ENCODE assay signal across 13 mouse cellular contexts in the genomic region with DNA sequence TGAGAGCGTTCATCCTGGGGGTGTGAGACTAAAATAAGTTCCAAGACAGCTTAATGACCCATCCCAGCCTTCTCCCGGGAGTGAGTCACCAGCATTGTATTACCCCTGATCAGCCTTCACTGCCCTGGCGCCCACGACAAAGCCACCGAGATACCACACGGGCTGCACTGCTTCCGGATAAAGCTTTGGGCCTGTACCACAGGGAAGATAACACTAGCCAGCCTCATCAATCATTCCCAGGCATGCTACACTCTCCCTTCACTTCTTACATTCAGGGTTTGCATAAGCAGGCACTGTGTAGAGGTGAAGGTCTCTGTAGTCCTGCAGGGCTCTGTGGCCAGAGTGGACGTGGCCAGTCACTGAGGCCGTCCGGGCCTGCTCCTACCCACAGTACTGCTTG. TPM values are rescaled to one million over a fixed set of nuclear protein-coding genes. Genes with fewer than 3 reads are reported as not detected.
DNase-seq lines count a peak whose midpoint lies in the region; ATAC-seq and TF ChIP-seq lines count a peak whose summit lies in the region.
"Had no signal": no experiment of that assay in that cellular context is flagged by ENCODE, and none has a peak within 500 bp of the region (broad histone marks: within the 10 kb centered on the region; RNA-seq: fewer than 3 reads in every experiment).

No protein-coding gene starts in this region.

- DNase-seq in heart, embryonic 10.5 days (ENCODE audit: low spot score): no peak
- DNase-seq in heart, adult 8-10 months (ENCODE audit: low spot score): no peak
- DNase-seq in 3134 (ENCODE audit: extremely low read depth, insufficient read length, low spot score): peak; percentile 33
- peak; percentile 66 for DNase-seq in adrenal gland, postnatal 14 days
- DNase-seq in liver, embryonic 13.5 days: no peak
- no peak for DNase-seq in layer of hippocampus, adult 2 months (ENCODE audit: low spot score in 2 of 2)
- DNase-seq in midbrain, embryonic 11.5 days (ENCODE audit: low spot score, missing footprints): no peak
- DNase-seq: cerebellum, postnatal 14 days; gastrocnemius, postnatal 25 days; left cerebral cortex, postnatal 4 days had no signal

- H3K9ac ChIP-seq in liver, embryonic 13.5 days: no peak overlapping the region
- H3K9ac ChIP-seq in midbrain, embryonic 16.5 days (ENCODE audit: low read depth, low read length): no peak overlapping the region
- H3K9ac ChIP-seq in midbrain, embryonic 11.5 days (ENCODE audit: low read length): no peak overlapping the region

- H3K27ac ChIP-seq in heart, embryonic 10.5 days: peak overlapping the region; percentile 65
- no peak overlapping the region for H3K27ac ChIP-seq in liver, embryonic 13.5 days
- no peak overlapping the region for H3K27ac ChIP-seq in layer of hippocampus, adult 2 months
- H3K27ac ChIP-seq in midbrain, embryonic 16.5 days (ENCODE audit: low read length): no peak overlapping the region
- no peak overlapping the region for H3K27ac ChIP-seq in midbrain, embryonic 11.5 days (ENCODE audit: low read depth, low read length)
- H3K27ac ChIP-seq: macrophage had no signal

- H3K36me3 ChIP-seq in heart, embryonic 10.5 days: no peaks in the 10 kb centered on the region
- H3K36me3 ChIP-seq in liver, embryonic 13.5 days: no peaks in the 10 kb centered on the region
- H3K36me3 ChIP-seq in midbrain, embryonic 16.5 days (ENCODE audit: control insufficient read depth, insufficient read depth, low read length): no peaks in the 10 kb centered on the region
- H3K36me3 ChIP-seq in midbrain, embryonic 11.5 days (ENCODE audit: control insufficient read depth, insufficient read depth, low read length): no peaks in the 10 kb centered on the region

- 18% methylated on average over 10 of the region's 10 CpGs for WGBS in heart, embryonic 10.5 days
- 23% methylated on average over 10 of the region's 10 CpGs for WGBS in liver, embryonic 13.5 days (ENCODE audit: insufficient replicate concordance)
- WGBS in midbrain, embryonic 16.5 days: 73% methylated on average over 10 of the region's 10 CpGs
- WGBS in midbrain, embryonic 11.5 days: 74% methylated on average over 10 of the region's 10 CpGs

- H3K4me1 ChIP-seq in heart, embryonic 10.5 days: peaks cover 22% of the 10 kb centered on the region
- peaks cover 15% of the 10 kb centered on the region for H3K4me1 ChIP-seq in liver, embryonic 13.5 days (replicated peaks)
- no peaks in the 10 kb centered on the region for H3K4me1 ChIP-seq in midbrain, embryonic 16.5 days (ENCODE audit: control insufficient read depth, insufficient read depth, low read length)
- no peaks in the 10 kb centered on the region for H3K4me1 ChIP-seq in midbrain, embryonic 11.5 days (ENCODE audit: control insufficient read depth, insufficient read depth, low read length)

- no peaks in the 10 kb centered on the region for H3K27me3 ChIP-seq in heart, embryonic 10.5 days (ENCODE audit: insufficient read depth, poor library complexity, severe bottlenecking)
- no peaks in the 10 kb centered on the region for H3K27me3 ChIP-seq in liver, embryonic 13.5 days
- H3K27me3 ChIP-seq in midbrain, embryonic 16.5 days (ENCODE audit: control insufficient read depth, insufficient read depth, low read depth, low read length): no peaks in the 10 kb centered on the region
- no peaks in the 10 kb centered on the region for H3K27me3 ChIP-seq in midbrain, embryonic 11.5 days (ENCODE audit: control insufficient read depth, insufficient read depth, low read length)
- H3K27me3 ChIP-seq: CH12.LX had no signal

- TF ChIP-seq CTCF in layer of hippocampus, adult 2 months (conservative IDR thresholded peaks at IDR 0.05): no peak

- peak; percentile 61 for ATAC-seq in liver, embryonic 13.5 days (ENCODE audit: low read depth)
- no peak for ATAC-seq in midbrain, embryonic 16.5 days
- no peak for ATAC-seq in midbrain, embryonic 11.5 days (ENCODE audit: low FRiP score)

- no peak overlapping the region for H3K4me2 ChIP-seq in liver, embryonic 13.5 days
- no peak overlapping the region for H3K4me2 ChIP-seq in midbrain, embryonic 16.5 days (ENCODE audit: low read length)
- no peak overlapping the region for H3K4me2 ChIP-seq in midbrain, embryonic 11.5 days

- no peak overlapping the region for H3K4me3 ChIP-seq in heart, embryonic 10.5 days
- H3K4me3 ChIP-seq in liver, embryonic 13.5 days (replicated peaks): no peak overlapping the region
- no peak overlapping the region for H3K4me3 ChIP-seq in layer of hippocampus, adult 2 months
- H3K4me3 ChIP-seq in midbrain, embryonic 16.5 days (ENCODE audit: low read depth, low read length): no peak overlapping the region
- H3K4me3 ChIP-seq in midbrain, embryonic 11.5 days (ENCODE audit: low read depth, low read length): no peak overlapping the region

- H3K9me3 ChIP-seq in heart, embryonic 10.5 days: no peaks in the 10 kb centered on the region
- H3K9me3 ChIP-seq in liver, embryonic 13.5 days (replicated peaks): no peaks in the 10 kb centered on the region
- no peaks in the 10 kb centered on the region for H3K9me3 ChIP-seq in midbrain, embryonic 16.5 days (replicated peaks; ENCODE audit: control insufficient read depth, low read length, poor library complexity, severe bottlenecking)
- H3K9me3 ChIP-seq in midbrain, embryonic 11.5 days (ENCODE audit: control insufficient read depth, low read length): no peaks in the 10 kb centered on the region

RNA-seq across cellular contexts. Expression of a gene that starts 21.7 kb away (rescaled TPM):
- polyA plus RNA-seq in heart, embryonic 10.5 days (2016; fragmentation: Nextera tagmentation; extraction: Ambion mirVana): 18.5 and 21.7 TPM in 2 replicates
- 10 to 100 TPM; 51.3 to 58.4 (median 53.2) TPM for total RNA-seq in heart, adult 8-10 months (2022)
- total RNA-seq in adrenal gland, postnatal 14 days (2021): 158 and 199 TPM in 2 replicates
- 9.5 and 12.4 TPM in 2 replicates for polyA plus RNA-seq in liver, embryonic 13.5 days (2015; fragmentation: Nextera tagmentation; extraction: Ambion mirVana)
- total RNA-seq in layer of hippocampus, adult 2 months (2021): 10 to 100 TPM; 36.6 to 39.2 TPM
- polyA plus RNA-seq in midbrain, embryonic 16.5 days (2015; fragmentation: Nextera tagmentation; extraction: Ambion mirVana): 28.1 and 28.6 TPM in 2 replicates
- polyA plus RNA-seq in midbrain, embryonic 11.5 days (2014; fragmentation: Nextera tagmentation; extraction: Ambion mirVana): 33.1 and 33.5 TPM in 2 replicates

RNA-seq across cellular contexts. Expression of a gene that starts 56.2 kb away (rescaled TPM):
- 0.59 and 1.7 TPM in 2 replicates for polyA plus RNA-seq in heart, embryonic 10.5 days (2016; fragmentation: Nextera tagmentation; extraction: Ambion mirVana)
- 1 to 10 TPM; 6.8 to 8.1 (median 7.5) TPM for total RNA-seq in heart, adult 8-10 months (2022)
- total RNA-seq in adrenal gland, postnatal 14 days (2021): 0.63 and 0.68 TPM in 2 replicates
- polyA plus RNA-seq in liver, embryonic 13.5 days (2015; fragmentation: Nextera tagmentation; extraction: Ambion mirVana): 0.22 and 0.23 TPM in 2 replicates
- total RNA-seq in layer of hippocampus, adult 2 months (2021): under 1 TPM; 0.49 to 0.72 TPM
- 4.1 and 5.0 TPM in 2 replicates for polyA plus RNA-seq in midbrain, embryonic 16.5 days (2015; fragmentation: Nextera tagmentation; extraction: Ambion mirVana)
- 1.7 and 1.8 TPM in 2 replicates for polyA plus RNA-seq in midbrain, embryonic 11.5 days (2014; fragmentation: Nextera tagmentation; extraction: Ambion mirVana)
- polyA plus RNA-seq: macrophage had no signal

Comparison
In these comparisons a context has a peak if more than half of its experiments do, and no peak if none do; other contexts are left out.
1. DNase-seq: peak in 3134 (single experiment) and adrenal gland, postnatal 14 days (single experiment); none in heart, embryonic 10.5 days (single experiment), heart, adult 8-10 months (single experiment), liver, embryonic 13.5 days (single experiment), layer of hippocampus, adult 2 months (0 of 2) and midbrain, embryonic 11.5 days (single experiment).